Mouse (Mus musculus): ENCODE measurements around the gene Yy2.

The Yy2 gene

GRCm38 (mm10) chrX:157568840-157569239 is at the start of gene Yy2:
Yy2 (minus strand) TSS chrX:157568985.
- in situ Hi-C loops (cut with MseI, MboI): no loop called here

- in situ Hi-C loops (cut with MseI, MboI): no loop called here
Measured at GRCm38 (mm10) chrX:157612894-157613293, 44.1 kb upstream of the Yy2 start.

GRCm38 (mm10) chrX:157601450-157601849 is 32.7 kb upstream of the Yy2 start:
- in situ Hi-C loops (cut with MseI, MboI): no loop called here

GRCm38 (mm10) chrX:157598186-157598996 is 29.6 kb upstream of the Yy2 start, which contains the start of gene Mbtps2:
Mbtps2 (minus strand) TSS chrX:157598715.
- in situ Hi-C loops (cut with MseI, MboI): no loop called here

GRCm38 (mm10) chrX:157597585-157598185 is 28.9 kb upstream of the Yy2 start:
- in situ Hi-C loops (cut with MseI, MboI): no loop called here

GRCm38 (mm10) chrX:157596802-157597201 is 28.0 kb upstream of the Yy2 start:
- in situ Hi-C loops (cut with MseI, MboI): no loop called here

- in situ Hi-C loops (cut with MseI, MboI): no loop called here
Measured at GRCm38 (mm10) chrX:157595927-157596326, 27.1 kb upstream of the Yy2 start.

- in situ Hi-C loops (cut with MseI, MboI): no loop called here
Measured at GRCm38 (mm10) chrX:157594606-157595005, 25.8 kb upstream of the Yy2 start.

GRCm38 (mm10) chrX:157587001-157587400 is 18.2 kb upstream of the Yy2 start:
- in situ Hi-C loops (cut with MseI, MboI): no loop called here

- in situ Hi-C loops (cut with MseI, MboI): no loop called here
Measured at GRCm38 (mm10) chrX:157586397-157586796, 17.6 kb upstream of the Yy2 start.

GRCm38 (mm10) chrX:157579108-157579614 is 10.4 kb upstream of the Yy2 start:
- in situ Hi-C loops (cut with MseI, MboI): no loop called here

- in situ Hi-C loops (cut with MseI, MboI): no loop called here
Measured at GRCm38 (mm10) chrX:157574683-157575082, 5.9 kb upstream of the Yy2 start.

GRCm38 (mm10) chrX:157563794-157564193 is 5.0 kb downstream of the Yy2 start:
- in situ Hi-C loops (cut with MseI, MboI): no loop called here

- in situ Hi-C loops (cut with MseI, MboI): no loop called here
Measured at GRCm38 (mm10) chrX:157547082-157547481, 21.7 kb downstream of the Yy2 start.

Measured in mouse trophoblast stem cell (cell line).